Comparison of ENCODE assay signal across 13 mouse cellular contexts in the genomic region with DNA sequence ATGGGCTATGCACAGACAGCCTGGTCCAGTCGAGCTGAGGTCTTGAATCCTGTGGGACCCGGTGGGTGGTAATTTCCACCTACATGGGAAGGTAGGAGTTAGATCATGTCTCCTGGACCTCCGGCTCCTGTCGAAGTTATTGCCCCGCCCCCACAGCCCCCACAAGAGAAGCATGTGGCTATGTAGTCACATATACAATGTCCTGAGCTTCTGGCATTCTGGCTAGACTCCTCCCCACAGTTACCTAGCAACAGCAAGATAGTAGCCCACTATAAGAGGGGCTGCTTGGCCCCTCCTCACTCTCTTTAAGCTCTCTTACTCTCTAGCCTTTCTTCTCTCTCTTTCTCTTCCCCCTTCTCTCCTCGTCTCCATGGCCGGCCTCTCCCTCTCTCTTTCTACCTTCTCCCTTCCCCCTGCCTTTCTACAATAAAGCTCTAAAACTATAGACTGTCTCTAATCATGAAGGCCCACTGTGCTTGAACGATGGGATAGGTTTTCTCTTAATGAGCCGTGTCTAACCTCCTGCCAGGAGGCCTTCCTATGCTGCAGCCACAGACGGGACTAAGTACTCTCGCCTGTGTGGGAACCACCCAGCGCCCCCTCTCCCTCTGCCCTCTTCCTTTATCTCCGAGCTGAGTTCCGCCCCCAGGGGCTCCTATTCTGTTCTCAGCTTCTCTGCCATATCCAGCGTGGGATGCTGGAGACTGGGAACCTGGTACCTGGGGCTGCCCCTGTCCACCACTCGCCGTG. TPM values are rescaled to one million over a fixed set of nuclear protein-coding genes. Genes with fewer than 3 reads are reported as not detected.
A peak's percentile ranks its signal among the peaks of the same experiment; 100 is the strongest.
DNase-seq lines count a peak whose midpoint lies in the region; ATAC-seq lines count a peak whose summit lies in the region.
"Had no signal": no experiment of that assay in that cellular context is flagged by ENCODE, and none has a peak within 500 bp of the region (broad histone marks: within the 10 kb centered on the region; RNA-seq: fewer than 3 reads in every experiment).

No protein-coding gene starts in this region.

- H3K27ac ChIP-seq in kidney, embryonic 16.5 days (ENCODE audit: low read length) = no peak overlapping the region
- H3K27ac ChIP-seq in embryonic facial prominence, embryonic 14.5 days (replicated peaks; ENCODE audit: low read depth, low read length) = no peak overlapping the region
- H3K27ac ChIP-seq in hindbrain, embryonic 15.5 days (replicated peaks) = no peak overlapping the region

- H3K9ac ChIP-seq in kidney, embryonic 16.5 days (replicated peaks; ENCODE audit: low read length) = no peak overlapping the region
- H3K9ac ChIP-seq in embryonic facial prominence, embryonic 14.5 days (ENCODE audit: low read depth, low read length) = no peak overlapping the region
- H3K9ac ChIP-seq in hindbrain, embryonic 15.5 days = no peak overlapping the region

- no peaks in the 10 kb centered on the region for H3K9me3 ChIP-seq in kidney, embryonic 16.5 days (ENCODE audit: low read length)
- H3K9me3 ChIP-seq in embryonic facial prominence, embryonic 14.5 days (ENCODE audit: control insufficient read depth, low read length) = no peaks in the 10 kb centered on the region
- no peaks in the 10 kb centered on the region for H3K9me3 ChIP-seq in hindbrain, embryonic 15.5 days

- no peaks in the 10 kb centered on the region for H3K27me3 ChIP-seq in kidney, embryonic 16.5 days (ENCODE audit: insufficient read depth, low read length)
- no peaks in the 10 kb centered on the region for H3K27me3 ChIP-seq in embryonic facial prominence, embryonic 14.5 days (replicated peaks; ENCODE audit: control insufficient read depth, insufficient read depth, low read length)
- no peaks in the 10 kb centered on the region for H3K27me3 ChIP-seq in hindbrain, embryonic 15.5 days

- H3K4me1 ChIP-seq in kidney, embryonic 16.5 days (ENCODE audit: insufficient read depth, low read length) = peaks cover 7% of the 10 kb centered on the region; the same call in 1 of the 2 replicates
- H3K4me1 ChIP-seq in embryonic facial prominence, embryonic 14.5 days (ENCODE audit: control insufficient read depth, insufficient read depth, low read length) = peaks cover 8% of the 10 kb centered on the region
- peaks cover 15% of the 10 kb centered on the region for H3K4me1 ChIP-seq in hindbrain, embryonic 15.5 days (replicated peaks)

- no peak overlapping the region for H3K4me2 ChIP-seq in kidney, embryonic 16.5 days (replicated peaks; ENCODE audit: low read depth, low read length)
- H3K4me2 ChIP-seq in embryonic facial prominence, embryonic 14.5 days (ENCODE audit: low read depth, low read length) = no peak overlapping the region
- peak overlapping the region; percentile 25 for H3K4me2 ChIP-seq in hindbrain, embryonic 15.5 days

- no peak overlapping the region for H3K4me3 ChIP-seq in kidney, embryonic 16.5 days (ENCODE audit: low read length)
- H3K4me3 ChIP-seq in embryonic facial prominence, embryonic 14.5 days (ENCODE audit: low read depth, low read length) = no peak overlapping the region
- no peak overlapping the region for H3K4me3 ChIP-seq in hindbrain, embryonic 15.5 days
- H3K4me3 ChIP-seq: erythroblast, embryonic 14.5 days; myocyte had no signal

- ATAC-seq in kidney, embryonic 16.5 days (ENCODE audit: low FRiP score, low TSS enrichment) = peak; percentile 72; the same call in 1 of the 2 replicates
- ATAC-seq in embryonic facial prominence, embryonic 14.5 days (ENCODE audit: low read depth) = peak; percentile 58; the same call in 1 of the 2 replicates
- peak; percentile 80 for ATAC-seq in hindbrain, embryonic 15.5 days (ENCODE audit: low FRiP score, low read depth)
- ATAC-seq in CD4-positive, CD25-positive, alpha-beta regulatory T cell, adult 4 months = no peak

- 23% methylated on average over 17 of the region's 17 CpGs for WGBS in kidney, embryonic 16.5 days
- WGBS in embryonic facial prominence, embryonic 14.5 days = 35% methylated on average over 17 of the region's 17 CpGs
- 19% methylated on average over 17 of the region's 17 CpGs for WGBS in hindbrain, embryonic 15.5 days

- no peak for DNase-seq in kidney, postnatal 36 days
- DNase-seq in embryonic facial prominence, embryonic 14.5 days (ENCODE audit: low spot score) = no peak
- DNase-seq in neural tube, embryonic 10.5 days (ENCODE audit: extremely low spot score, low spot score) = peak; percentile 45
- no peak for DNase-seq in cerebellum, adult 18-20 months
- DNase-seq in left cerebral cortex, adult 11 months (ENCODE audit: low spot score) = no peak
- DNase-seq: kidney, adult 9 months; lung, adult 18-20 months had no signal

- no peaks in the 10 kb centered on the region for H3K36me3 ChIP-seq in kidney, embryonic 16.5 days (ENCODE audit: insufficient read depth, low read length)
- H3K36me3 ChIP-seq in embryonic facial prominence, embryonic 14.5 days (ENCODE audit: control insufficient read depth, insufficient read depth, low read length) = no peaks in the 10 kb centered on the region
- no peaks in the 10 kb centered on the region for H3K36me3 ChIP-seq in hindbrain, embryonic 15.5 days

RNA-seq across cellular contexts. Expression of a gene that starts 12.3 kb away (rescaled TPM):
- polyA plus RNA-seq in kidney, embryonic 16.5 days (2015; fragmentation: Nextera tagmentation; extraction: Ambion mirVana) = 0.49 and 0.53 TPM in 2 replicates
- polyA plus RNA-seq in embryonic facial prominence, embryonic 14.5 days (2014; fragmentation: Nextera tagmentation; extraction: Ambion mirVana) = 3.2 and 4.4 TPM in 2 replicates
- polyA plus RNA-seq in hindbrain, embryonic 15.5 days (2015; fragmentation: Nextera tagmentation; extraction: Ambion mirVana) = 1.6 TPM in 2 replicates
- 100 to 1,000 TPM; 158 to 164 TPM for polyA plus RNA-seq in CD4-positive, CD25-positive, alpha-beta regulatory T cell, adult 4 months (2017; shearing (Covaris generic))
- polyA plus RNA-seq: erythroblast, embryonic 14.5 days; myocyte had no signal

RNA-seq across cellular contexts. Expression of a gene that starts 31.4 kb away (rescaled TPM):
- polyA plus RNA-seq in kidney, embryonic 16.5 days (2015; fragmentation: Nextera tagmentation; extraction: Ambion mirVana) = not detected in 2 replicates
- polyA plus RNA-seq in embryonic facial prominence, embryonic 14.5 days (2014; fragmentation: Nextera tagmentation; extraction: Ambion mirVana) = 0.26 and 0.51 TPM in 2 replicates
- not detected in 2 replicates for polyA plus RNA-seq in hindbrain, embryonic 15.5 days (2015; fragmentation: Nextera tagmentation; extraction: Ambion mirVana)
- 1,000 to 10,000 TPM; 1,336 to 1,816 TPM for polyA plus RNA-seq in CD4-positive, CD25-positive, alpha-beta regulatory T cell, adult 4 months (2017; shearing (Covaris generic))
- polyA plus RNA-seq: erythroblast, embryonic 14.5 days; myocyte; testis, adult 2 months had no signal

Comparison
In these comparisons a context has a peak if more than half of its experiments do, and no peak if none do; other contexts are left out.
1. RNA of a gene that starts 12.3 kb away (polyA plus RNA-seq): 158 to 164 TPM in CD4-positive, CD25-positive, alpha-beta regulatory T cell, adult 4 months; 3.2 to 4.4 TPM in embryonic facial prominence, embryonic 14.5 days, 1.6 TPM in hindbrain, embryonic 15.5 days and 0.49 to 0.53 TPM in kidney, embryonic 16.5 days; every median in the first group is over 10 times any median in the second.
2. RNA of a gene that starts 31.4 kb away (polyA plus RNA-seq): 1,336 to 1,816 TPM in CD4-positive, CD25-positive, alpha-beta regulatory T cell, adult 4 months; 0.26 to 0.51 TPM in embryonic facial prominence, embryonic 14.5 days, not detected in kidney, embryonic 16.5 days and not detected in hindbrain, embryonic 15.5 days; every median in the first group is over 100 times any median in the second.